Mouse (Mus musculus) A20 (cell line): Measurements from ENCODE around the gene Gpr132.
A peak's percentile ranks its signal among the peaks of the same experiment; 100 is the strongest.

ENCODE experiments used
- DNase-seq: peaks from one replicate; pipeline ENCODE4 v3.0.0-alpha.2; 2011; ENCODE audit warnings: low read depth, low spot score

The Gpr132 gene

DNA sequence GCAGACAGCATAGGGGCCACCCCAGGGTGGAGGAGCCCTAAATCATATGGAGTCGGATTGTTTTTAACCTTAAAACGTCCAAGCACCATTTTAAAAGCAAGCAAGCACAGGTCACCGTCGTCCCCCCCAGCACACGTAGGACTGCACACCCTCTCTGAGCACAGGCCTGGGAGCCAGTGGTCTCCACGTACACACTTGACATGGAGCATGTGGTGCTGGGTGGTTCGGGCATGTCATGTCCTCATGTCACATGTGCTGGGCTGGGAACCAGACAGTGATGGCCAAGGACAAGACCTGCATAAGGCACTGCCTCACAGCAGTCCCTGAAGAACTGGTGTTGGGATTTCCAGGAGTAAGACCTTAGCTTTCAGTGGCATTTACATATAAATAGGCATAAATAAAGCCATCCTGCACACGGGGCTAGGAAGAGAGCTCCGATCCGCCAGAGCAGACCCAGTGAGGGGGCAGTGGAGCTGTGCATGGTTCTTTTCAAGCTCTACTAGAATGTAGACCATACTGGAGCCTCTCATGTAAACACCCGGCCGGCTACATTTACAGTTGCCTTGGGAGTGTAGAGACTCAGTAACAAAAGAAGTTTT lies 47.5 kb downstream of the Gpr132 start:
- no peak for DNase-seq

DNA sequence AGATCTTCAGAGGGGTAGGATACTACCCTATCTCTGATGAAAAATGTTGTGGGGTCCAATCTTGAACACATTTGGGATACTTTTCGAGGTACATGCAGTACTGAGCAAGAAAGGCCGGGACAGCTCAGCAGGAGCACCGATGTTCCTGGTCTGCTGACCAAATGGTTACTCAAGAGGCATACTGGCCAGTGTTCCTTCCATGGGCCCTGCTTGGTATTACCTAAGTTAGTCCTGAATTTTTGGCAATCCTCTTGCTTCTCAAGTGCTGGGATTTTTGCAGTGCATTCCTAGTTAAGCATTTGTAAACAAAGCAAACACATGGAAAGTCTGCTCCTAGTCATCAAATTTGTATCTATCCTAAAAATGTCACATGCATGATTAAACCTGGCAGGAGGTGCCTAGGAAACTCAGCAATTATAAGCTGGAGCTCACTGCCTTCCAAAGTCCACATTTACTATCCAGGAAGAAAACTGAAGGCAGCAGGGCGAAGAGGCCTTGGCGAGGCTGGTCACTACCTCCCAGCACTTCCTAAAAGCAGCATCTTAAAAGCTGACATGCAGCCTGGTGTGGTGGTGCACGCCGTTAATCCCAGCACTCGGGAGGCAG lies 48.9 kb downstream of the Gpr132 start:
- no peak for DNase-seq

GRCm38 (mm10) chr12:112816866-112817265 lies 51.2 kb downstream of the Gpr132 start:
- peak; percentile 55 for DNase-seq

- peak; percentile 90 for DNase-seq
These were observed 51.7 kb downstream of the Gpr132 start for GRCm38 (mm10) chr12:112816294-112816693.

GRCm38 (mm10) chr12:112814682-112815470 lies 53.2 kb downstream of the Gpr132 start:
- no peak for DNase-seq

GRCm38 (mm10) chr12:112813370-112813769 lies 54.7 kb downstream of the Gpr132 start:
- no peak for DNase-seq

DNA sequence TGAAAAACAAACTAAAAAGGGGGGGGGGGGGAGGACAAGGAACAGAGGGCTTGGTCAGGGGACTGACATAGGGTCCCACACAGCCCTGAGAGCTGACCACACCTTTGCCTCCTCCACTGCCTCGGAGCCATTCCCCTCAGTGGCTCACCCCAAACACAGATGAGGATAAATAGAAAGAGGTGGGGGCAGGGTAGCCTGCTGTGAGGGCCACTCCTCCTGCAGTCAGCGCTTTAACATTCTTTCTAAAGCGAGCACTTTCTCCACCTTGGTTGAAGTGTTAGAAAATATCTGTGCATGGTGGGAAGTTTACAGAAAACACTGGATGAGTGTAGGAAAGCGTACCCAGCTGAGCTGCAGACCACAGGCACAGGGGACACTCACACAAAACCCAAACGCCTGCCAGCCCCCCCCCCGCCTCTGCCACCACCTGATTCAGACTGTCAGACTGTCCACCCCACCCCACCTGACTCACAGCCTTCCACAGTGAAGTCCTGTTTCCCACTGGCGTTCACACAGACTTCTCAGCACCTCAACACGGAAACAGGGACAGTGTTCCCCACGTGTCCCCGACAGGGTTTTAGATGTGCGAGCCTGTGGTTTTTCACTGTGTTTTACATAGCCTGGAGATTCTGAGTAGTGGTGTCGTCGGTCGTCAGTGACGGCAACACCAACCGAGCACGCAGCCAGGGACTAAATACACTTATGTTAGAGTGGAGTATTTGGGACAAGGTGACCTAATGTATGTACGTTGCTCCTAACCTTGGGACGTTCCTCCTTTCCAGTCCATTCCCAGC lies 57.7 kb downstream of the Gpr132 start:
- no peak for DNase-seq

GRCm38 (mm10) chr12:112809641-112810040 lies 58.4 kb downstream of the Gpr132 start:
- no peak for DNase-seq

DNA sequence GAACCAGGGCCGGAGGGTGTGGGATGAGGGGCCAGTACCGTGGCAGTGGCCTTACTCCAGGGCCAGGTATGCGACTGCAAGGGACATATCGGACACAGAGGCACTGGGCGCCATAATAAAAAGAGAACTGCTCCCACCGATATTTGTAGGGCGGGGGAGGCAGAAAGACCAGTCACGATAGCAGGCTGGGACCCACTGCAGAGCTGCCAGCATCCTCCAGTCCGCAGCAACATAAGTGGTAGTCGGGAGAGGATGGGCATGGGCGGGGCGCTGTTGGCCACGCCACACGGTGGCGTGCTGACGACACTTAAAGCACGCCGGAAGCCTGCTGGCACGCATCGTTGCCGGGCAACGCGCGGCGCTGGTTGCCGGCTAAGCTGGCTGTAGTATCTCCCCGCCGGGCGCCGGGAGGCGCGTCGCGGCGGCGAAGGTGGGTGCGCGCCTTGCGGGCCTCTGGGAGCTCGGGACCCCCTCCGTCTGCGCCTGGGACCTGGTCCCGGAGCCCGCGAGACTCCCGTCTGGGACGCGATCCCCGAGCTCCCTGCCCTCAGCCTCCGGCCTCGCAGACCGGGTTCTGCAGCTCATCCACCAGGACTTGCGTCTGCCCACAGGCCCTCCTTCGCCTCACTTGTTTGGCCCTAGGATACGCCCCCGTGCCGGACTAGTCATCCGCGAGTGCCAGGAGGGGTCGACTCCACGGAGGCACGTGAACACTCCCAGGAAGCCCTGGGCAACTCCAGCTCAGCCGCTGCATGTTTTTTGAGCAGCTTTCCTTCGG lies 59.3 kb downstream of the Gpr132 start, which contains the start of gene Clba1:
TSS of gene Clba1 (plus strand) at position 351 of the 778 bp plus-strand sequence.
- peak; percentile 94 for DNase-seq

DNA sequence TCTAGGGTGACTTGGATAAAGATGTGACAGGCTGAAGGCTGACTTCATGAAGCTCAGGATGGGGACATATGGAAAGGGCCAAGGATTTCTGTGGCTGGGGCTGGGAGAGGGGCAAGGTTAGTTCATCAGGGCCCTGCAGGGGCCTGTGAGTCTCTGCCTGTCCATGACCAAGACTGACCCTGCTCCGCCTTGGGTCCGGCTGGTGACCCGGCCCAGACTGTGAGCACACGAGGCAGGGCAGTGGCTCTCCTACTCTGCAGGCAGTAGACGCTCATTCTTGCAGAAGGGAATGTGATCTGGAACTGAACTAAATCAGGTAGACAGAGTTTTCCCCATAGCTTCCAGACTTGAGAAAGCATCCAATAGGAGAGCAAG lies 59.8 kb downstream of the Gpr132 start:
- DNase-seq = no peak

- DNase-seq = no peak
These were observed 60.2 kb downstream of the Gpr132 start for GRCm38 (mm10) chr12:112807796-112808195.

DNA sequence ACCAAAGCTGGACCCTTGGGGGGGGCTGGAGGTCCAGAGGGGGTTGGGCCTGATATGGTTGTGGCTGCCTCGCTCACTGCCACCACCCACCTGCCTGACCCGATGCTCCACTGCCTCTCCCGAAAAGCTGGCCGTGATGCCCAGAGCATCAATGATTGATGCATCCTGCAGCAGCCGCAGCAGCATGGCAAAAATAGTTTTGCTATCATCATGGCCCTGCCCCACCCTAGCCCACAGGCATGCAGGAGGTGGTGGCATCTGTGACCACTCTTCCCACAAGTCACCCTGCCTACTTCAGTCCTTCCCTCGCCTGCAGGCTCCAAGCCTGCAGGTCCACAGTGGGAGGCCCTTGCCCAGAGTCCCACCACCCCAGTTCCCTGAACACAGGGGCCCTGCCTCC lies 62.0 kb downstream of the Gpr132 start:
- DNase-seq = no peak

DNA sequence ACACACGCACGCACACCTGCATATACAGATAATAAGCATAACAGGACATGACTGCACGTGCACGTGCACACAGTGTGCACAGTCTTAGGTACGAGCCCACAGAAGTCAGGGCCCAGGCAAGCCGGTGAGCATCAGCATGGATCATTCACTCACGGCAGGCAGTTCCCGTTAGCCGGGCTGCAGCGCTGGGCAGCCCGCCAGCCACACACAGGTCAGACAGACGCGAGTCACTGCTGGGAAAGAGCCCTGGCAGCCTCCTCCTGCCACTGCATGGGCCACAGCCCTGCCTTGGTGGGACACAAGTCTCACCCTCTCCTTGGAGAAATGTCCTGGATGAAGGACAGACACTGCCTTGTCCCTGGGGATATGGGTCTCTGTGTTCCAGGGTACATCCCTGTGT lies 64.0 kb downstream of the Gpr132 start:
- no peak for DNase-seq

GRCm38 (mm10) chr12:112802917-112803316 lies 65.1 kb downstream of the Gpr132 start:
- DNase-seq = no peak

- no peak for DNase-seq
These were observed 65.9 kb downstream of the Gpr132 start, which contains the start of gene Ahnak2 for GRCm38 (mm10) chr12:112801864-112802846. Ahnak2 (minus strand) TSS chr12:112802657.
